Mouse (Mus musculus): ENCODE measurements around the gene Lrrc23. TPM values are rescaled to one million over a fixed set of nuclear protein-coding genes. Genes with fewer than 3 reads are reported as not detected.

Lrrc23 gene
- polyA plus RNA-seq (2015; fragmentation: Nextera tagmentation; extraction: Ambion mirVana), result 0.83 and 1.0 TPM in 2 replicates

GRCm38 (mm10) chr6:124779222-124779983 is at the start of gene Lrrc23:
Gene Lrrc23 (minus strand): TSS chr6:124779727.
- H3K4me2 ChIP-seq, result peak within 1 kb of the TSS; percentile 69
- H3K9ac ChIP-seq, result no peak within 1 kb of the TSS
- H3K9me3 ChIP-seq (replicated peaks), result no peaks in the 10 kb centered on the region
- ATAC-seq (replicated peaks; ENCODE audit: insufficient number of reproducible peaks, insufficient read depth, low FRiP score, low read depth), result no peak
- peaks cover 8% of the 10 kb centered on the region; the same call in 1 of the 2 replicates for H3K27me3 ChIP-seq
- no peaks in the 10 kb centered on the region for H3K36me3 ChIP-seq
- H3K4me3 ChIP-seq, result peak within 1 kb of the TSS; percentile 46
- 1% methylated on average over 23 of the region's 23 CpGs for WGBS
- H3K27ac ChIP-seq, result no peak within 1 kb of the TSS
- H3K4me1 ChIP-seq (replicated peaks), result peaks cover 11% of the 10 kb centered on the region

GRCm38 (mm10) chr6:124828101-124828592 is 48.6 kb upstream of the Lrrc23 start:
- no peaks in the 10 kb centered on the region for H3K9me3 ChIP-seq (replicated peaks)
- ATAC-seq (replicated peaks; ENCODE audit: insufficient number of reproducible peaks, insufficient read depth, low FRiP score, low read depth), result no peak
- 22% methylated on average over 10 of the region's 10 CpGs for WGBS

GRCm38 (mm10) chr6:124822049-124822448 is 42.5 kb upstream of the Lrrc23 start:
- Histone ChIP-seq H3K36me3 (peaks cover 91% of the 10 kb centered on the region), H3K4me3 (no peak overlapping the region), H3K4me1 (replicated peaks) (0 out of 2 replicates have a peak, but pooled peaks cover 2% of the 10 kb centered on the region), H3K27me3 (no peaks in the 10 kb centered on the region), H3K4me2 (no peak overlapping the region), H3K9ac (no peak overlapping the region), H3K27ac (peak overlapping the region; percentile 23), H3K9me3 (replicated peaks) (no peaks in the 10 kb centered on the region)
- no peak for ATAC-seq (replicated peaks; ENCODE audit: insufficient number of reproducible peaks, insufficient read depth, low FRiP score, low read depth)
- WGBS, result 76% methylated on average over 4 of the region's 4 CpGs

More at GRCm38 (mm10) chr6:124828101-124828592, 48.6 kb upstream of the Lrrc23 start:
- Histone ChIP-seq H3K27ac (peak overlapping the region; percentile 68), H3K36me3 (peaks cover 32% of the 10 kb centered on the region), H3K4me3 (peak overlapping the region; percentile 67), H3K4me1 (replicated peaks) (peaks cover 19% of the 10 kb centered on the region), H3K4me2 (peak overlapping the region; percentile 85), H3K27me3 (no peaks in the 10 kb centered on the region), H3K9ac (peak overlapping the region; percentile 59)

- H3K27me3 ChIP-seq, result no peaks in the 10 kb centered on the region
- H3K4me3 ChIP-seq, result no peak overlapping the region
- WGBS, result 93% methylated on average over 5 of the region's 5 CpGs
- H3K27ac ChIP-seq, result no peak overlapping the region
- ATAC-seq (replicated peaks; ENCODE audit: insufficient number of reproducible peaks, insufficient read depth, low FRiP score, low read depth), result no peak
- H3K36me3 ChIP-seq, result peaks cover 96% of the 10 kb centered on the region
- H3K9ac ChIP-seq, result no peak overlapping the region
- no peaks in the 10 kb centered on the region for H3K9me3 ChIP-seq (replicated peaks)
- 0 out of 2 replicates have a peak, but pooled peaks cover 2% of the 10 kb centered on the region for H3K4me1 ChIP-seq (replicated peaks)
- no peak overlapping the region for H3K4me2 ChIP-seq
Measured at GRCm38 (mm10) chr6:124820891-124821290, 41.4 kb upstream of the Lrrc23 start.

- peaks cover 12% of the 10 kb centered on the region for H3K4me1 ChIP-seq (replicated peaks)
- H3K9ac ChIP-seq, result no peak overlapping the region
- H3K4me2 ChIP-seq, result no peak overlapping the region
- no peaks in the 10 kb centered on the region for H3K9me3 ChIP-seq (replicated peaks)
- no peak overlapping the region for H3K4me3 ChIP-seq
- H3K27me3 ChIP-seq, result no peaks in the 10 kb centered on the region
- H3K27ac ChIP-seq, result no peak overlapping the region
- 78% methylated on average over 8 of the region's 8 CpGs for WGBS
- peaks cover 78% of the 10 kb centered on the region for H3K36me3 ChIP-seq
- ATAC-seq (replicated peaks; ENCODE audit: insufficient number of reproducible peaks, insufficient read depth, low FRiP score, low read depth), result no peak
Measured at GRCm38 (mm10) chr6:124817971-124818370, 38.4 kb upstream of the Lrrc23 start.

GRCm38 (mm10) chr6:124817563-124817962 is 38.0 kb upstream of the Lrrc23 start:
- H3K4me3 ChIP-seq, result no peak overlapping the region
- H3K9me3 ChIP-seq (replicated peaks), result no peaks in the 10 kb centered on the region
- peaks cover 16% of the 10 kb centered on the region for H3K4me1 ChIP-seq (replicated peaks)
- H3K4me2 ChIP-seq, result no peak overlapping the region
- no peak overlapping the region for H3K27ac ChIP-seq
- H3K36me3 ChIP-seq, result peaks cover 74% of the 10 kb centered on the region
- no peaks in the 10 kb centered on the region for H3K27me3 ChIP-seq
- H3K9ac ChIP-seq, result no peak overlapping the region
- 94% methylated on average over 8 of the region's 8 CpGs for WGBS
- ATAC-seq (replicated peaks; ENCODE audit: insufficient number of reproducible peaks, insufficient read depth, low FRiP score, low read depth), result no peak

- peaks cover 71% of the 10 kb centered on the region for H3K36me3 ChIP-seq
- H3K4me2 ChIP-seq, result no peak overlapping the region
- no peak overlapping the region for H3K4me3 ChIP-seq
- 96% methylated on average over 11 of the region's 11 CpGs for WGBS
- no peaks in the 10 kb centered on the region for H3K9me3 ChIP-seq (replicated peaks)
- H3K4me1 ChIP-seq (replicated peaks), result peaks cover 21% of the 10 kb centered on the region
- no peak overlapping the region for H3K27ac ChIP-seq
- no peak overlapping the region for H3K9ac ChIP-seq
- no peak for ATAC-seq (replicated peaks; ENCODE audit: insufficient number of reproducible peaks, insufficient read depth, low FRiP score, low read depth)
- no peaks in the 10 kb centered on the region for H3K27me3 ChIP-seq
Measured at GRCm38 (mm10) chr6:124817125-124817524, 37.6 kb upstream of the Lrrc23 start.

- Histone ChIP-seq H3K4me1 (replicated peaks) (peaks cover 24% of the 10 kb centered on the region), H3K36me3 (peaks cover 71% of the 10 kb centered on the region), H3K9me3 (replicated peaks) (no peaks in the 10 kb centered on the region), H3K9ac (no peak overlapping the region), H3K4me3 (no peak overlapping the region), H3K27ac (no peak overlapping the region), H3K4me2 (no peak overlapping the region), H3K27me3 (no peaks in the 10 kb centered on the region)
- WGBS, result 90% methylated on average over 4 of the region's 4 CpGs
- ATAC-seq (replicated peaks; ENCODE audit: insufficient number of reproducible peaks, insufficient read depth, low FRiP score, low read depth), result no peak
Measured at GRCm38 (mm10) chr6:124816611-124817010, 37.1 kb upstream of the Lrrc23 start.

- H3K36me3 ChIP-seq, result peaks cover 71% of the 10 kb centered on the region
- H3K4me1 ChIP-seq (replicated peaks), result peaks cover 33% of the 10 kb centered on the region
- 68% methylated on average over 9 of the region's 9 CpGs for WGBS
- H3K27me3 ChIP-seq, result no peaks in the 10 kb centered on the region
- no peaks in the 10 kb centered on the region for H3K9me3 ChIP-seq (replicated peaks)
- H3K9ac ChIP-seq, result no peak overlapping the region
- 0 out of 2 replicates have a peak overlapping the region, but pooled peaks have one; percentile 98 for H3K27ac ChIP-seq
- H3K4me3 ChIP-seq, result no peak overlapping the region
- peak overlapping the region; percentile 73 for H3K4me2 ChIP-seq
- no peak for ATAC-seq (replicated peaks; ENCODE audit: insufficient number of reproducible peaks, insufficient read depth, low FRiP score, low read depth)
Measured at GRCm38 (mm10) chr6:124814858-124815774, 35.6 kb upstream of the Lrrc23 start.

GRCm38 (mm10) chr6:124814448-124814847 is 34.9 kb upstream of the Lrrc23 start:
- Histone ChIP-seq H3K9ac (peak overlapping the region; percentile 43; the same call in 1 of the 2 replicates), H3K36me3 (peaks cover 67% of the 10 kb centered on the region), H3K27ac (peak overlapping the region; percentile 98), H3K4me2 (peak overlapping the region; percentile 73), H3K4me3 (peak overlapping the region; percentile 87), H3K4me1 (replicated peaks) (peaks cover 40% of the 10 kb centered on the region), H3K27me3 (no peaks in the 10 kb centered on the region), H3K9me3 (replicated peaks) (no peaks in the 10 kb centered on the region)
- 32% methylated on average over 8 of the region's 8 CpGs for WGBS
- ATAC-seq (replicated peaks; ENCODE audit: insufficient number of reproducible peaks, insufficient read depth, low FRiP score, low read depth), result 0 out of 2 replicates have a peak, but pooled peaks have one; percentile 1

GRCm38 (mm10) chr6:124813933-124814332 is 34.4 kb upstream of the Lrrc23 start, which contains the start of gene Tpi1:
Gene Tpi1 (minus strand): TSS chr6:124814296.
- H3K9ac ChIP-seq, result peak within 1 kb of the TSS; percentile 89
- peak within 1 kb of the TSS; percentile 98 for H3K27ac ChIP-seq
- H3K4me2 ChIP-seq, result peak within 1 kb of the TSS; percentile 73
- peak within 1 kb of the TSS; percentile 87 for H3K4me3 ChIP-seq
- H3K27me3 ChIP-seq, result no peaks in the 10 kb centered on the region
- WGBS, result under 1% methylated on average over 22 of the region's 22 CpGs
- peaks cover 62% of the 10 kb centered on the region for H3K36me3 ChIP-seq
- ATAC-seq (replicated peaks; ENCODE audit: insufficient number of reproducible peaks, insufficient read depth, low FRiP score, low read depth), result peak; percentile 85
- H3K4me1 ChIP-seq (replicated peaks), result peaks cover 42% of the 10 kb centered on the region
- no peaks in the 10 kb centered on the region for H3K9me3 ChIP-seq (replicated peaks)

Data from heart, embryonic 15.5 days (tissue).